Mouse (Mus musculus) liver, adult (tissue): ENCODE results near the gene Dgkh.

ENCODE experiments used
- GATA4 ChIP-seq: IDR thresholded peaks from 2 replicates; pipeline ENCODE4 v1.6.1; 2014; ENCODE audit warnings: mild to moderate bottlenecking, low read length; ENCODE audit not compliant: insufficient replicate concordance

Gene Dgkh

GRCm38 (mm10) chr14:78562121-78562520 lies 170.5 kb downstream of the Dgkh start:
- TF ChIP-seq GATA4: no peak

- no peak for TF ChIP-seq GATA4
These were observed 173.5 kb downstream of the Dgkh start for GRCm38 (mm10) chr14:78559042-78559441.

- no peak for TF ChIP-seq GATA4
These were observed 178.9 kb downstream of the Dgkh start for GRCm38 (mm10) chr14:78553661-78554060.

GRCm38 (mm10) chr14:78548807-78549206 lies 183.8 kb downstream of the Dgkh start:
- no peak for TF ChIP-seq GATA4

- no peak for TF ChIP-seq GATA4
These were observed 191.3 kb downstream of the Dgkh start for GRCm38 (mm10) chr14:78541319-78541718.

- TF ChIP-seq GATA4: no peak
These were observed 192.8 kb downstream of the Dgkh start for GRCm38 (mm10) chr14:78539821-78540220.

- TF ChIP-seq GATA4: no peak
These were observed 193.8 kb downstream of the Dgkh start for GRCm38 (mm10) chr14:78538572-78539320.

- no peak for TF ChIP-seq GATA4
These were observed 195.0 kb downstream of the Dgkh start for GRCm38 (mm10) chr14:78537551-78537950.

- no peak; the same call in 1 of the 2 replicates for TF ChIP-seq GATA4
These were observed 196.1 kb downstream of the Dgkh start, which contains the start of gene Akap11 for GRCm38 (mm10) chr14:78536281-78537165. Akap11 (minus strand) TSS chr14:78536808.

- TF ChIP-seq GATA4: no peak
These were observed 197.2 kb downstream of the Dgkh start for GRCm38 (mm10) chr14:78535366-78535765.

- no peak for TF ChIP-seq GATA4
These were observed 197.9 kb downstream of the Dgkh start for GRCm38 (mm10) chr14:78534651-78535050.

- TF ChIP-seq GATA4: no peak
These were observed 198.9 kb downstream of the Dgkh start for GRCm38 (mm10) chr14:78533701-78534100.

- no peak for TF ChIP-seq GATA4
These were observed 200.2 kb downstream of the Dgkh start for GRCm38 (mm10) chr14:78532345-78532744.

- no peak for TF ChIP-seq GATA4
These were observed 202.3 kb downstream of the Dgkh start for GRCm38 (mm10) chr14:78530256-78530655.

- TF ChIP-seq GATA4: no peak
These were observed 203.8 kb downstream of the Dgkh start for GRCm38 (mm10) chr14:78528461-78529425.
